Mouse (Mus musculus): ENCODE measurements around the gene Nfkb1. TPM values are rescaled to one million over a fixed set of nuclear protein-coding genes. Genes with fewer than 3 reads are reported as not detected.

The Nfkb1 gene
- polyA plus RNA-seq, 2 experiments from 2014 or later: 96.6 to 101 TPM

GRCm38 (mm10) chr3:135699523-135700264, 8.3 kb upstream of the Nfkb1 start:
- no peak for ATAC-seq

- ATAC-seq: peak; percentile 32
Measured at GRCm38 (mm10) chr3:135698466-135698975, 7.2 kb upstream of the Nfkb1 start.

- no peak for ATAC-seq
Measured at GRCm38 (mm10) chr3:135696262-135696661, 4.9 kb upstream of the Nfkb1 start.

- no peak for ATAC-seq
Measured at GRCm38 (mm10) chr3:135692999-135693398, 1.7 kb upstream of the Nfkb1 start.

- peak; percentile 10 for ATAC-seq
Measured at GRCm38 (mm10) chr3:135690568-135691190, 668 bp downstream of the Nfkb1 start.

- ATAC-seq: no peak
Measured at GRCm38 (mm10) chr3:135689773-135690567, 1.4 kb downstream of the Nfkb1 start.

GRCm38 (mm10) chr3:135688970-135689772, 2.2 kb downstream of the Nfkb1 start:
- peak; percentile 51 for ATAC-seq

GRCm38 (mm10) chr3:135687965-135688364, 3.4 kb downstream of the Nfkb1 start:
- ATAC-seq: no peak

- no peak for ATAC-seq
Measured at GRCm38 (mm10) chr3:135686419-135686818, 4.9 kb downstream of the Nfkb1 start.

- ATAC-seq: no peak
Measured at GRCm38 (mm10) chr3:135683275-135683674, 8.1 kb downstream of the Nfkb1 start.

GRCm38 (mm10) chr3:135682240-135682639, 9.1 kb downstream of the Nfkb1 start:
- no peak for ATAC-seq

GRCm38 (mm10) chr3:135681272-135681783, 10.0 kb downstream of the Nfkb1 start:
- ATAC-seq: no peak

- no peak for ATAC-seq
Measured at GRCm38 (mm10) chr3:135680213-135680843, 11.0 kb downstream of the Nfkb1 start.

GRCm38 (mm10) chr3:135677064-135677463, 14.3 kb downstream of the Nfkb1 start:
- ATAC-seq: peak; percentile 38

GRCm38 (mm10) chr3:135676364-135676763, 15.0 kb downstream of the Nfkb1 start:
- ATAC-seq: no peak

GRCm38 (mm10) chr3:135675480-135675879, 15.9 kb downstream of the Nfkb1 start:
- peak; percentile 58 for ATAC-seq

GRCm38 (mm10) chr3:135674716-135675392, 16.5 kb downstream of the Nfkb1 start:
- no peak for ATAC-seq

- ATAC-seq: no peak
Measured at GRCm38 (mm10) chr3:135673695-135674094, 17.7 kb downstream of the Nfkb1 start.

- no peak for ATAC-seq
Measured at GRCm38 (mm10) chr3:135673041-135673440, 18.3 kb downstream of the Nfkb1 start.

- ATAC-seq: no peak
Measured at GRCm38 (mm10) chr3:135672135-135672534, 19.2 kb downstream of the Nfkb1 start.

GRCm38 (mm10) chr3:135670869-135671268, 20.5 kb downstream of the Nfkb1 start:
- ATAC-seq: no peak

Data from activated CD4-positive, CD25-positive, alpha-beta regulatory T cell, adult 4 months (primary cell).